Mouse (Mus musculus) spleen, postnatal 36 days (tissue): ENCODE results near the gene Nradd.

Experiments
- DNase-seq, 2 experiments: peaks; one replicate each; pipeline ENCODE4 v3.0.0; 2022; ENCODE audit warnings: low spot score in 2 of 2, mixed read lengths in 1 of 2

Nradd gene

GRCm38 (mm10) chr9:110611471-110611870 is 12.8 kb downstream of the Nradd start:
- no peak for DNase-seq

- no peak for DNase-seq
Measured at GRCm38 (mm10) chr9:110583521-110583920, 40.7 kb downstream of the Nradd start.

GRCm38 (mm10) chr9:110582161-110582560 is 42.1 kb downstream of the Nradd start:
- DNase-seq = no peak
